Mouse (Mus musculus) mouse embryonic stem cell (cell line): ENCODE data around the gene Ociad2.

Source experiments
- in situ Hi-C, 2 experiments: fragments of 300-500 bp; cut with MboI; formaldehyde crosslinking; loops; 1 replicate in 1 of 2; 3 replicates in 1 of 2; pipeline ENCODE4 v1.14.3; 2019 to 2020; ENCODE audit warnings: low sequenced_read_pairs in 2 of 2, low pct_unique_long_range_greater_than_20kb in 1 of 2, mixed read lengths in 1 of 2; ENCODE audit not compliant: unreplicated experiment in 1 of 2

The Ociad2 gene

DNA sequence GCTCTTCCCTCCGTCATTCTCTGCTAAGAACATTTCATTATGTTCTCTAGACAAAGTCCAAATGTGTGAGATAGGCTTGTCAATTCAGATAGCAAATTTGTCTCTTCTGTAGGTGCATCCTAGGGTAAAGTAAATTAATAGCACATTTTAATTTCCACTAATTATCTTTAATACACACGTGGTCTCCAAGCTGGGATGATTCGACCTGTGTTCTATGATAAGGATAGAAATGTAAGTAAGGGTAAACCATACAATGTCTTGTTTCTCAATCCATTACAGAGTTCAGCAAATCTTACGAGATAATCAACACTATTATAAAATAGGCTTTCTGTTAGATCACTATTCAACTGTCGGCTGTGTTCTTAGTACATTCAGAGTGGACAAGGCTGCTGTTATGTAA, 21.5 kb downstream of the Ociad2 start:
- in situ Hi-C loops, result loop anchor here in 1 of 2 experiments (5.0 kb wide), 1 partner anchor 63 kb away; no protein-coding TSS in a partner anchor

DNA sequence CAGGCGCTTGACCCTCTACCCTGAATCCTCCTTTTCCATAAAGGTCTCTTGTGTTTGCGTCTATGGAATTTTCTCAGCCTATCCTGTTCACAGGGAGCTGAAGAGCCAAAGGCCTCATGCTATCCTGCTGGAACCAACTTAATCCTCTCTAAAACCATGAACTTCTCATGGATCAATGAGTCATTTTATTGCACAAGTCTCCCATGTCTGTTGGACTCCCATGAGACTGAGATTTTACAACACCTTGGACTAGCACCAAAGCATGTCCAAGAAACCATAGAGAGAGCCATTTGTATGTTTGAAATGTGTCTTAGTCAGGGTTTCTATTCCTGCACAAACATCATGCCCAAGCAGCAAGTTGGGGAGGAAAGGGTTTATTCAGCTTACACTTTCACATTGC, 26.2 kb downstream of the Ociad2 start:
- in situ Hi-C loops, result loop anchor here in 1 of 2 experiments (5.0 kb wide), 1 partner anchor 68 kb away; no protein-coding TSS in a partner anchor

DNA sequence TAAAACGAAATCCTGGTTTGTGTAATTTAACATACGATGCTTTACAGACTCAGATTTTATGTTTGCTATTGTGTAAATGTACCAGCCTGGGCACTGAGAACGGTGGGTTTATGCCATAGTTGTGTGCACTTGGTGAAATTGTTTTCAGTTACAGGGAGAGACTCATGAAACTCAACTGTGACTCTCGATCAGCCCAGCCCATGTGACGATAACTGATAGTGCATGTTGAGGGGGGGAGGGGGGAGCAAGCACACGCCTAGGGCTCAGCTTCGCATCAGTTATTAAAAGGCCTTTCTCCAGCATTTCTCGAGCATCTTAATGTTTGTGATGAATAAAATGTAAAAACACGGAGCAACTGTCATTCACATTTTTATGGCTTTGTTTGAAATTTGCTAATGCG, 27.2 kb downstream of the Ociad2 start:
- in situ Hi-C loops, result no loop called here

DNA sequence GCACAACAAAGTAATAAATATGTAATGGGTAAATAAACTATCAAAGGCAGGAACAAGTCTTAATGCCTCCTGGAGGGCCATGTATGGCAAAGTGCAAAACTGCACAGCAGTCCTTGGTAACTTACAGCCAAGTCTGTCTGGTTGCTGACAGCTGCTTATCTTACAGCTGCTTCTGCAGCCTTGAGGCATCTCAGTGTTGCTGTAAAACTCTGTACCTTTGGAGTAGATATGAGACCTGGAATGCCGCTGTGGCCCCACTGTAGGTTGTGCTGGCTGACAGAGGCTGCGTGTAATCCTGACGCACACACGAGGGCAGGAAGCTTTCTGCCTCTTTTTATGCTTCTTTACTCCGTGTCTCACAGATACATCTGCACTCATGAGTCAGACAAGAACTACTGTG, 29.4 kb downstream of the Ociad2 start:
- in situ Hi-C loops, result no loop called here

DNA sequence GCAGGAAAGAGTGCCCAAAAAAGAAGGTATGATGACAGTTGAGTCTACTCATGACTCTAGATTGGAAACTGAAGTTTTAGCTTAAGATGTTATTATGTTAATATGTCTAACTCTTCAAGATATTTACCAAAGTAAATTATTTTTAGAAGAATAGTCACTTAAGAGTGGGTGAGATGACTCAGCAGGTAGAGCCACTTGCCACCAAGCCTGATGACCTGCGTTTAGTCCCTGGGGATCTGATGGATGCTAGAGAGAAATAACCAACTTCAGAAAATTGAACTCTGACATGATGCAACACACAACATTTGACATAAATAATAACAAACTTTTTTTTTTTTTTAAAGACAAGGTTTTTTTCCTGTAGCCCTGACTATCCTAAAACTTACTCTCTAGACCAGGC, 30.4 kb downstream of the Ociad2 start:
- in situ Hi-C loops, result no loop called here

GRCm38 (mm10) chr5:73309496-73309895, 31.3 kb downstream of the Ociad2 start:
- in situ Hi-C loops, result no loop called here

GRCm38 (mm10) chr5:73307297-73307696, 33.5 kb downstream of the Ociad2 start:
- in situ Hi-C loops, result no loop called here

DNA sequence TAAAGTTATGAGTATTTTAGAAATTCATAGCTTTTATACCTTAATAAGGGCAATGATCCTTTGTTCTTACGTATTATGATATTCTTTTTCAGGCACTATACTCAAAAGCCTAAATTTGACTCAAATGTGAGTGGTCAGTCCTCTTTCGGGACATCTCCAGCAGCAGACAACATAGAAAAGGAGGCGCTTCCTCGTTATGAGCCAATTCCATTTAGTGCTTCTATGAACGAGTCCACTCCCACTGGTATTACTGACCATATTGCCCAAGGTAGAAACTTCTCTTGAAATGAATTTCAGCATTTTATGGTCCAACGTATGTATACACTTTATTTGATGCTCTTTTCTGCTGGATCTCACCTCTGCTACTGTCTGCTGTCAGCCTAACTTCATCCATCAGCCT, 34.3 kb downstream of the Ociad2 start:
- in situ Hi-C loops, result no loop called here

DNA sequence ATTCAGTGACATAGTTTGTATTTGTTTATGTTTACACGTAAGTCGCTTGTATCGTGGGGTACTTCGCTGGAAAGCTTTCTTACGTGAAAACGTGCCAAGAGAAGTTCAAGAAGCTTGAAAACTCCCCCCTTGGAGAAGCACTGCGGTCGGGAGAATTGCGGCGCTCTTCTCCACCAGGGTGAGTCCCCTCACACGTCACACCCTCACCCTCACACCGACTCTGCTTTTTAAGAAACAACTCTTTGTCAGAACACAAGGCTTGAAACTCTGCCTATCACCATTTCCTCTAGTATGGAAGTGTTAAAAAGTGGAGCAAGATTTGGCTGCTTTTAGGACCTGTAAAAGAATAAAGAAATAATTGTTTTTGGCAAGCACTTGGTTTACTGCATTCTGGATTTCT, 36.3 kb downstream of the Ociad2 start:
- in situ Hi-C loops, result no loop called here

GRCm38 (mm10) chr5:73301601-73302307, 39.1 kb downstream of the Ociad2 start:
- in situ Hi-C loops, result no loop called here

- in situ Hi-C loops, result no loop called here
Measured at GRCm38 (mm10) chr5:73295916-73296315, 44.9 kb downstream of the Ociad2 start.

GRCm38 (mm10) chr5:73295016-73295415, 45.8 kb downstream of the Ociad2 start:
- in situ Hi-C loops, result no loop called here

GRCm38 (mm10) chr5:73293458-73293827, 47.4 kb downstream of the Ociad2 start:
- in situ Hi-C loops, result no loop called here

DNA sequence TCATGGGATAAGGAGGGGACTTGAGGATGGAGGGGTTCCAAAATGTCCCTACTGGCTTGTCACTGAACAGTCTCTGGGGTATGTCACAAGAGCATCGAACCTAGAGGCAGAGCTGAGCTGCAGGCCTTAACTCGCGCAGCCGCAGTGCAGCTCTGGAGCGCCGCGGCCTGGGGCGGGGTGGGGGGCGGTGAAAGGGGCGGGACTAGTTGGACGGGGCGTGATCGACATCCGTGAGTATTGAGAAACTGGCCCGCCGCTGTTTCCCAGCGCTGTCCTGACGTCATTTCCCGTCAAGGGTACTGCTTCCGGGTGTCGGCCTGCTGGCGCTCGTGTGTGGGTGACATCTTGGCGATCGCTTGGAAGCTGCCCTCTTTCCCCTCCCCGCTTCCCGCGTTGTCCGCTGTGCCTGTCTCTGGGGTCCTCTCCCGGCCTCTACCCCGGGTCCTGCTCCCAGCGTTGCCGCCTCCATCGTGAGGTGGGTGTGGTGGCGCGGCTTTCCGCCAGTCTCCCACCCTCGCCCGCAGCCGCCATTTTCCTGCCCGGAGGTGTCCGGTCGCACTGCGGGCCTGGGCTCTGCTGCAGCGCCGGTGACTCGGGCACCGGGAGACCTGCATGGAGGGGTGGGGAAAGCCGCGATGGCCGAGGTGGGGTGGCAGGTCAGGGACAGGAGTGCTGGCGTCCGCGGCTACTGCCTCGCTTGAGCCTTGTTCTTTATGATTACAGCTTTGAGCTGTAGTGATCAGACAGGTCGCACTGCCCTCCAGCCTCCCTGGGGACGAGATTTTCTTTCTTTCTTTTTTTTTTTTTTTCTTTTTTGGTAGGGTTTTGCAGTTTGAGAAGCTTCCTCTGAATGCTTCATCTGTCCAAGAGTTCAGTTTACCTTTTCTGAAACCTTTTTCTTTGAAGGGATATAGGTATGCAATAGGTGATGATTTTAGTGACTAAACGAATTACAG, 48.0 kb downstream of the Ociad2 start, which contains the start of gene Ociad1:
TSS of gene Ociad1 (plus strand) at position 283 of the 956 bp plus-strand sequence.
- in situ Hi-C loops, result no loop called here

- in situ Hi-C loops, result no loop called here
Measured at GRCm38 (mm10) chr5:73289900-73290299, 50.9 kb downstream of the Ociad2 start.

DNA sequence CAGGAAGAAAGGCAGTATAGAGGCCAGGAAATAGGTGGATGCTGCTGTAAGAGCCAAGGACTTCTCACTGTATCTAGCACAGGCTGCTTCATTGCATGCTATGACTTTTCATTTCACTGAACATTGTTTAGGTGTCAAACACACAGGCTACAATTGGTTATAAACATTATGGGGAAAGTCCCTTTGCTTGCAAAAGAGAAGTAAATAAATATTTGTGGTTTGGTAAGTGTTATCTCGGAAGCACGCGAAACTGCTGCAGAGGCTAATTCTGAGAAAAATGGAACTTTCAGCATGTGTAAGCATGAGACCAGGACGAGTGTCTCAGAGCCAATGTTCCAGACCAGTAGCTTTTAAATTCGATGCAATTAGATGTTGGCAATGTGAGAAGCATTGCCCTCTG, 54.2 kb downstream of the Ociad2 start:
- in situ Hi-C loops, result no loop called here

GRCm38 (mm10) chr5:73285470-73285978, 55.3 kb downstream of the Ociad2 start:
- in situ Hi-C loops, result no loop called here

- in situ Hi-C loops, result no loop called here
Measured at GRCm38 (mm10) chr5:73284046-73284445, 56.8 kb downstream of the Ociad2 start.

GRCm38 (mm10) chr5:73280567-73280850, 60.3 kb downstream of the Ociad2 start:
- in situ Hi-C loops, result no loop called here
